Mouse (Mus musculus) brain, embryonic 18.5 days (tissue): Measurements from ENCODE around the gene Pitpnc1.
"Not testable (repeated sequence)": the region's sequence is repeated elsewhere in the genome, so short reads cannot be mapped to it uniquely, and the experiment has no call there.

Experiments used
- DNase-seq: peaks from one replicate; pipeline ENCODE4 v3.0.0-alpha.2; 2012; ENCODE audit warnings: low read depth, low spot score

The Pitpnc1 gene

GRCm38 (mm10) chr11:107470521-107471041, at the start of gene Pitpnc1:
Gene Pitpnc1, minus strand, starts transcription at chr11:107470699.
- peak; percentile 74 for DNase-seq

GRCm38 (mm10) chr11:107518645-107519429, 48.3 kb upstream of the Pitpnc1 start:
- DNase-seq, result no peak

GRCm38 (mm10) chr11:107516387-107516786, 45.9 kb upstream of the Pitpnc1 start:
- DNase-seq, result no peak

- peak; percentile 37 for DNase-seq
Measured at GRCm38 (mm10) chr11:107513047-107513446, 42.5 kb upstream of the Pitpnc1 start.

- DNase-seq, result peak; percentile 49
Measured at GRCm38 (mm10) chr11:107511954-107512353, 41.5 kb upstream of the Pitpnc1 start.

- no peak for DNase-seq
Measured at GRCm38 (mm10) chr11:107510362-107511269, 40.1 kb upstream of the Pitpnc1 start.

GRCm38 (mm10) chr11:107509631-107510338, 39.3 kb upstream of the Pitpnc1 start:
- no peak for DNase-seq

GRCm38 (mm10) chr11:107506260-107506659, 35.8 kb upstream of the Pitpnc1 start:
- no peak for DNase-seq

- not testable (repeated sequence) for DNase-seq
Measured at GRCm38 (mm10) chr11:107504364-107504763, 33.9 kb upstream of the Pitpnc1 start.

GRCm38 (mm10) chr11:107502801-107503200, 32.3 kb upstream of the Pitpnc1 start:
- DNase-seq, result no peak

- DNase-seq, result no peak
Measured at GRCm38 (mm10) chr11:107484341-107484740, 13.8 kb upstream of the Pitpnc1 start.

- no peak for DNase-seq
Measured at GRCm38 (mm10) chr11:107479862-107480203, 9.3 kb upstream of the Pitpnc1 start.

- DNase-seq, result peak; percentile 87
Measured at GRCm38 (mm10) chr11:107479053-107479861, 8.8 kb upstream of the Pitpnc1 start, which contains the start of gene Psmd12. Gene Psmd12, plus strand, starts transcription at chr11:107479484.

- DNase-seq, result no peak
Measured at GRCm38 (mm10) chr11:107473137-107473820, 2.8 kb upstream of the Pitpnc1 start.

GRCm38 (mm10) chr11:107472304-107472703, 1.8 kb upstream of the Pitpnc1 start:
- no peak for DNase-seq

- DNase-seq, result no peak
Measured at GRCm38 (mm10) chr11:107471071-107471720, 697 bp upstream of the Pitpnc1 start.

GRCm38 (mm10) chr11:107469523-107470371, 752 bp downstream of the Pitpnc1 start:
- DNase-seq, result no peak

- DNase-seq, result no peak
Measured at GRCm38 (mm10) chr11:107469031-107469522, 1.4 kb downstream of the Pitpnc1 start.
